Mouse (Mus musculus) brain, embryonic 14.5 days (tissue): ENCODE measurements around the gene Vmn1r201. TPM values are rescaled to one million over a fixed set of nuclear protein-coding genes. Genes with fewer than 3 reads are reported as not detected.

ENCODE experiments used
- DNase-seq: peaks from one replicate; pipeline ENCODE4 v3.0.0-alpha.2; 2011; ENCODE audit warnings: low read depth
- CTCF ChIP-seq: fragments of 200-500 bp; IDR thresholded peaks from 2 replicates; pipeline ENCODE4 v1.5.1; 2012; ENCODE audit warnings: inconsistent platforms, mild to moderate bottlenecking, moderate library complexity, borderline replicate concordance; ENCODE audit not compliant: insufficient read depth, insufficient read length; ENCODE audit errors: extremely low read depth
- POLR2A ChIP-seq: fragments of 200-500 bp; IDR thresholded peaks from 2 replicates; pipeline ENCODE4 v1.6.1; 2012; ENCODE audit warnings: mild to moderate bottlenecking, inconsistent platforms, borderline replicate concordance; ENCODE audit not compliant: poor library complexity, insufficient read depth, insufficient read length, severe bottlenecking; ENCODE audit errors: extremely low read depth
- polyA plus RNA-seq: library from polyadenylated mRNA; depleted of rRNA; stranded (reverse); fragments of >200 nt; gene quantifications from 2 replicates; pipeline ENCODE4 v1.2.3, GENCODE M21; 2012; rRNA removed

The Vmn1r201 gene
- not detected in 2 replicates for polyA plus RNA-seq

- TF ChIP-seq CTCF, result no peak
- TF ChIP-seq POLR2A, result no peak
- DNase-seq, result no peak
Observed at GRCm38 (mm10) chr13:22471623-22472022, at the start of gene Vmn1r201. TSS of gene Vmn1r201 (plus strand) at chr13:22471923.

DNA sequence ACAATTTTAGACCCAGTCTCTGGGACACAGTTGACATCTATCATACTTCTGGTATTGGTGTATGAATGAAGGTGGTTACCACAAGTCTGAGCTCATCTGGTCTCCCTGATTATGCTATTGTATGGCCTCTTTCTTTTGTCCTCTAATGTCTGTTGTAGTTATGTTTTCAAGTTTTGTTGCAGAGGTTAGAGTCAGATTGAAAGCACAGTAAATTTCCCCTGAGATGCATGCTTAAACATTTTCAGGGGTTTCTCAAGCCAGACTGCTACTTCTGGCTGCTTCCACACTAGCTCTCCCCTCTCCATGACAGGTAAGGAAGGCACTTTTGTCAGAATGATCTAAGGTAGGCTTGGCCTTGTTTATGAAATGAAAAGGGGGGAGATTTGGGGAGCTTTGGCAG is 16.6 kb upstream of the Vmn1r201 start:
- TF ChIP-seq CTCF, result no peak
- TF ChIP-seq POLR2A, result no peak
- no peak for DNase-seq

DNA sequence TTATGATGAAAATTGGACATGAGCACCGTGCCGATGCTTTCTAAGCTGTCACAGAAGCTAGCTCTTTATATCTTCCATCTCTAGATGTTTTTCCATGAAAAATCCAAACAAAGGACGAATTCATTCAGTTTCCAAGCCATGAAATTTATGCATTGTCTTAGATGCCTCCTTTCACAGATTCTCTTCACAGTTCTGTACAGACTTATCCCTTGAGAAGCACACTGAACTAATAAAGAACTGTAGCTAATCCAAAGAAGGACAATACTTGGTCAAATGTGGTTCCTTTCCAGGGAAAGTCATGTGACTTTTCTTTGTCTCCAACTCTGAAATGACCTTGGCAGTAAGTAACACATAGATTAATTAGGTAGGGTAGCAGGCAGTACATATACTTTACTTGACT is 30.7 kb downstream of the Vmn1r201 start:
- peak; percentile 5 for DNase-seq
- TF ChIP-seq CTCF (no peak), POLR2A (no peak)

- TF ChIP-seq POLR2A, result no peak
- no peak for TF ChIP-seq CTCF
- no peak for DNase-seq
Observed at GRCm38 (mm10) chr13:22505281-22505680, 33.6 kb downstream of the Vmn1r201 start, which contains the start of gene Vmn1r202. TSS of gene Vmn1r202 (minus strand) at chr13:22505381.

GRCm38 (mm10) chr13:22517814-22518213 is 46.1 kb downstream of the Vmn1r201 start, which contains the start of gene Vmn1r203:
TSS of gene Vmn1r203 (plus strand) at chr13:22518114.
- no peak for TF ChIP-seq POLR2A
- TF ChIP-seq CTCF, result no peak

More at GRCm38 (mm10) chr13:22517814-22518213, 46.1 kb downstream of the Vmn1r201 start, which contains the start of gene Vmn1r203:
- no peak for DNase-seq

Other genes starting within 250 kb of the Vmn1r201 start
- not detected in 2 replicates for gene Vmn1r193, start 248.8 kb upstream of the Vmn1r201 start, polyA plus RNA-seq
- gene Vmn1r194, start 227.7 kb upstream of the Vmn1r201 start, polyA plus RNA-seq, result not detected in 2 replicates
- gene Vmn1r195, start 201.4 kb upstream of the Vmn1r201 start, polyA plus RNA-seq, result not detected in 2 replicates
- gene Vmn1r196, start 182.0 kb upstream of the Vmn1r201 start, polyA plus RNA-seq, result not detected in 2 replicates
- not detected in 2 replicates for gene Vmn1r197, start 147.3 kb upstream of the Vmn1r201 start, polyA plus RNA-seq
- gene Vmn1r198, start 121.6 kb upstream of the Vmn1r201 start, polyA plus RNA-seq, result not detected in 2 replicates
- not detected in 2 replicates for gene Vmn1r199, start 92.1 kb upstream of the Vmn1r201 start, polyA plus RNA-seq
- not detected in 2 replicates for gene Vmn1r200, start 81.5 kb upstream of the Vmn1r201 start, polyA plus RNA-seq
- 0.01 TPM in 1 of 2 replicates, not detected in the other for gene Vmn1r202, start 33.5 kb downstream of the Vmn1r201 start, polyA plus RNA-seq
- gene Vmn1r203, start 46.2 kb downstream of the Vmn1r201 start, polyA plus RNA-seq, result not detected in 2 replicates
- not detected in 2 replicates for gene Vmn1r204, start 81.3 kb downstream of the Vmn1r201 start, polyA plus RNA-seq
- gene Vmn1r205, start 121.1 kb downstream of the Vmn1r201 start, polyA plus RNA-seq, result not detected in 2 replicates
- not detected in 2 replicates for gene Vmn1r206, start 152.3 kb downstream of the Vmn1r201 start, polyA plus RNA-seq